Mouse (Mus musculus) neural tube, embryonic 14.5 days (tissue): Measurements from ENCODE around the gene Pes1. TPM values are rescaled to one million over a fixed set of nuclear protein-coding genes. Genes with fewer than 3 reads are reported as not detected.
"Not testable (repeated sequence)": the region's sequence is repeated elsewhere in the genome, so short reads cannot be mapped to it uniquely, and the experiment has no call there.

Experiments used
- ATAC-seq: fragments of 200-750 bp; cut with Nextera tagmentation; 2 replicates; pipeline ENCODE4 v1.8.0; 2017; ENCODE audit warnings: low read depth, mild to moderate bottlenecking, moderate TSS enrichment, moderate library complexity
- H3K27ac ChIP-seq: fragments of 300-500 bp; sonication (generic); 2 replicates; pipeline ENCODE4 v1.5.1; 2014; ENCODE audit warnings: low read depth, mild to moderate bottlenecking, control low read depth, low read length, moderate library complexity, mixed read lengths
- H3K27me3 ChIP-seq: fragments of 300-500 bp; sonication (generic); 2 replicates; pipeline ENCODE4 v1.6.1; 2014; ENCODE audit warnings: low read length; ENCODE audit not compliant: control insufficient read depth, insufficient read depth
- H3K36me3 ChIP-seq: fragments of 300-500 bp; sonication (generic); 2 replicates; pipeline ENCODE4 v1.6.1; 2014; ENCODE audit warnings: low read length, mixed read lengths; ENCODE audit not compliant: control insufficient read depth, insufficient read depth
- H3K4me1 ChIP-seq: fragments of 300-500 bp; sonication (generic); 2 replicates; pipeline ENCODE4 v1.6.1; 2014; ENCODE audit warnings: low read length; ENCODE audit not compliant: control insufficient read depth, insufficient read depth
- H3K4me2 ChIP-seq: fragments of 300-500 bp; sonication (generic); 2 replicates; pipeline ENCODE4 v1.6.1; 2014; ENCODE audit warnings: mild to moderate bottlenecking, low read depth, low read length, control low read depth
- H3K4me3 ChIP-seq: fragments of 300-500 bp; sonication (generic); 2 replicates; pipeline ENCODE4 v1.5.1; 2014; ENCODE audit warnings: low read depth, low read length, control low read depth, mixed read lengths
- H3K9ac ChIP-seq: fragments of 300-500 bp; sonication (generic); replicated peaks from 2 replicates; pipeline ENCODE4 v1.6.1; 2014; ENCODE audit warnings: low read depth, mild to moderate bottlenecking, control low read depth, low read length, mixed read lengths
- H3K9me3 ChIP-seq: fragments of 300-500 bp; sonication (generic); 2 replicates; pipeline ENCODE4 v1.6.1; 2016; ENCODE audit warnings: low read length; ENCODE audit not compliant: control insufficient read depth
- WGBS: fragments of 180-500 bp; shearing (Covaris S2); extraction: QIAGEN DNeasy Blood & Tissue Kit; methylation state at CpG from one replicate; pipeline ENCODE4 v1.1.7; 2014; 5-methylcytosine and 5-hydroxymethylcytosine counted together
- polyA plus RNA-seq: library from polyadenylated mRNA; unstranded; fragments of >200 nt; fragmentation: Nextera tagmentation; extraction: Ambion mirVana; gene quantifications from 2 replicates; pipeline ENCODE4 v1.2.1, GENCODE M21; 2014

The Pes1 gene
- polyA plus RNA-seq, 1 experiment from 2014 or later, result 42.4 TPM

GRCm38 (mm10) chr11:4012616-4013015 lies 48.8 kb downstream of the Pes1 start:
- Histone ChIP-seq H3K4me3 (no peak overlapping the region), H3K9me3 (0 out of 2 replicates have a peak, but pooled peaks cover 2% of the 10 kb centered on the region), H3K9ac (no peak overlapping the region), H3K27me3 (no peaks in the 10 kb centered on the region), H3K4me1 (no peaks in the 10 kb centered on the region), H3K36me3 (no peaks in the 10 kb centered on the region), H3K4me2 (no peak overlapping the region), H3K27ac (no peak overlapping the region)
- 82% methylated on average over 1 of the region's 1 CpGs for WGBS
- no peak for ATAC-seq

- H3K4me2 ChIP-seq, H3K9me3 ChIP-seq, H3K27ac ChIP-seq, H3K36me3 ChIP-seq, H3K9ac ChIP-seq, ATAC-seq, H3K4me3 ChIP-seq, H3K27me3 ChIP-seq, H3K4me1 ChIP-seq: not testable (repeated sequence)
- 88% methylated on average over 14 of the region's 14 CpGs for WGBS
Observed at GRCm38 (mm10) chr11:4015796-4016195, 52.0 kb downstream of the Pes1 start.

- not testable (repeated sequence) for H3K27ac ChIP-seq, H3K4me3 ChIP-seq, H3K36me3 ChIP-seq, H3K9ac ChIP-seq, H3K27me3 ChIP-seq, H3K4me2 ChIP-seq, ATAC-seq, H3K4me1 ChIP-seq, H3K9me3 ChIP-seq
- 94% methylated on average over 13 of the region's 13 CpGs for WGBS
Observed at GRCm38 (mm10) chr11:4022111-4022510, 58.3 kb downstream of the Pes1 start.

- H3K27ac ChIP-seq, result no peak overlapping the region
- no peaks in the 10 kb centered on the region for H3K4me1 ChIP-seq
- no peak for ATAC-seq
- WGBS, result 81% methylated on average over 2 of the region's 2 CpGs
- no peaks in the 10 kb centered on the region for H3K27me3 ChIP-seq
- H3K36me3 ChIP-seq, result no peaks in the 10 kb centered on the region
- no peak overlapping the region for H3K4me2 ChIP-seq
- H3K9ac ChIP-seq, result no peak overlapping the region
- no peaks in the 10 kb centered on the region for H3K9me3 ChIP-seq
- no peak overlapping the region for H3K4me3 ChIP-seq
Observed at GRCm38 (mm10) chr11:4023321-4023720, 59.5 kb downstream of the Pes1 start.

GRCm38 (mm10) chr11:4027066-4027465 lies 63.3 kb downstream of the Pes1 start:
- Histone ChIP-seq H3K9me3 (no peaks in the 10 kb centered on the region), H3K4me2 (no peak overlapping the region), H3K4me3 (no peak overlapping the region), H3K4me1 (no peaks in the 10 kb centered on the region), H3K9ac (no peak overlapping the region), H3K27ac (no peak overlapping the region), H3K27me3 (no peaks in the 10 kb centered on the region), H3K36me3 (no peaks in the 10 kb centered on the region)
- no peak for ATAC-seq
- WGBS, result 82% methylated on average over 8 of the region's 8 CpGs

GRCm38 (mm10) chr11:4027561-4028334 lies 64.0 kb downstream of the Pes1 start:
- Histone ChIP-seq H3K4me1 (no peaks in the 10 kb centered on the region), H3K4me2 (no peak overlapping the region), H3K9ac (no peak overlapping the region), H3K4me3 (no peak overlapping the region), H3K9me3 (no peaks in the 10 kb centered on the region), H3K27ac (no peak overlapping the region), H3K27me3 (no peaks in the 10 kb centered on the region), H3K36me3 (no peaks in the 10 kb centered on the region)
- 80% methylated on average over 9 of the region's 9 CpGs for WGBS
- no peak for ATAC-seq

- no peaks in the 10 kb centered on the region for H3K36me3 ChIP-seq
- 68% methylated on average over 4 of the region's 4 CpGs for WGBS
- H3K4me2 ChIP-seq, result no peak overlapping the region
- H3K9ac ChIP-seq, result no peak overlapping the region
- ATAC-seq, result no peak
- H3K9me3 ChIP-seq, result no peaks in the 10 kb centered on the region
- H3K27me3 ChIP-seq, result no peaks in the 10 kb centered on the region
- no peaks in the 10 kb centered on the region for H3K4me1 ChIP-seq
- H3K27ac ChIP-seq, result no peak overlapping the region
- no peak overlapping the region for H3K4me3 ChIP-seq
Observed at GRCm38 (mm10) chr11:4029343-4029742, 65.6 kb downstream of the Pes1 start.

Other genes with a start within 250 kb of the Pes1 start
- gene Osbp2, start 100.1 kb upstream of the Pes1 start, polyA plus RNA-seq, result 17.7 and 22.7 TPM in 2 replicates
- 0.13 and 0.17 TPM in 2 replicates for gene 4921536K21Rik, start 68.9 kb upstream of the Pes1 start, polyA plus RNA-seq
- gene Dusp18, start 68.7 kb upstream of the Pes1 start, polyA plus RNA-seq, result 23.7 and 27.8 TPM in 2 replicates
- gene Slc35e4, start 49.3 kb upstream of the Pes1 start, polyA plus RNA-seq, result 11.6 and 13.6 TPM in 2 replicates
- gene Tcn2, start 31.8 kb upstream of the Pes1 start, polyA plus RNA-seq, result 15.4 and 30.9 TPM in 2 replicates
- 0.23 TPM in 1 of 2 replicates, not detected in the other for gene 4930556J24Rik, start 12.8 kb downstream of the Pes1 start, polyA plus RNA-seq
- gene Gal3st1, start 19.7 kb downstream of the Pes1 start, polyA plus RNA-seq, result 6.2 and 6.7 TPM in 2 replicates
- not detected in 2 replicates for gene Sec14l4, start 67.5 kb downstream of the Pes1 start, polyA plus RNA-seq
- 0.10 and 0.37 TPM in 2 replicates for gene Sec14l3, start 100.9 kb downstream of the Pes1 start, polyA plus RNA-seq
- 8.4 and 12.3 TPM in 2 replicates for gene Mtfp1, start 131.5 kb downstream of the Pes1 start, polyA plus RNA-seq
- gene Sec14l2, start 159.4 kb downstream of the Pes1 start, polyA plus RNA-seq, result 3.9 and 5.0 TPM in 2 replicates
- 51.0 and 53.3 TPM in 2 replicates for gene Rnf215, start 171.2 kb downstream of the Pes1 start, polyA plus RNA-seq
- 5.8 and 6.7 TPM in 2 replicates for gene Ccdc157, start 196.3 kb downstream of the Pes1 start, polyA plus RNA-seq
- gene Sf3a1, start 196.4 kb downstream of the Pes1 start, polyA plus RNA-seq, result 53.0 and 56.6 TPM in 2 replicates
- 19.8 and 24.6 TPM in 2 replicates for gene Tbc1d10a, start 222.8 kb downstream of the Pes1 start, polyA plus RNA-seq